Mouse (Mus musculus) heart, postnatal 0 days (tissue): ENCODE data around the gene Ddo. TPM values are rescaled to one million over a fixed set of nuclear protein-coding genes. Genes with fewer than 3 reads are reported as not detected.

Source experiments
- ATAC-seq: fragments of 200-750 bp; cut with Nextera tagmentation; 2 replicates; pipeline ENCODE4 v1.8.0; 2017; ENCODE audit warnings: low read depth, moderate number of reproducible peaks, moderate library complexity; ENCODE audit not compliant: insufficient read depth
- DNase-seq: peaks from one replicate; pipeline ENCODE4 v3.0.0-alpha.2; 2016; ENCODE audit warnings: low spot score
- H3K27ac ChIP-seq: fragments of 300-500 bp; sonication (generic); 2 replicates; pipeline ENCODE4 v1.5.1; 2014; ENCODE audit warnings: low read depth, mild to moderate bottlenecking
- H3K27me3 ChIP-seq: fragments of 300-500 bp; sonication (generic); 2 replicates; pipeline ENCODE4 v1.6.1; 2014; ENCODE audit warnings: low read length, mixed read lengths; ENCODE audit not compliant: control insufficient read depth, insufficient read depth
- H3K36me3 ChIP-seq: fragments of 300-500 bp; sonication (generic); replicated peaks from 2 replicates; pipeline ENCODE4 v1.6.1; 2014; ENCODE audit warnings: low read length, mixed read lengths; ENCODE audit not compliant: control insufficient read depth, insufficient read depth
- H3K4me1 ChIP-seq: fragments of 300-500 bp; sonication (generic); 2 replicates; pipeline ENCODE4 v1.6.1; 2014; ENCODE audit warnings: antibody characterized with exemption; ENCODE audit not compliant: control insufficient read depth, insufficient read depth
- H3K4me2 ChIP-seq: fragments of 300-500 bp; sonication (generic); 2 replicates; pipeline ENCODE4 v1.6.1; 2014; ENCODE audit warnings: low read depth, mild to moderate bottlenecking, low read length, moderate library complexity
- H3K4me3 ChIP-seq: fragments of 300-500 bp; sonication (generic); 2 replicates; pipeline ENCODE4 v1.5.1; 2014; ENCODE audit warnings: low read depth, low read length
- H3K9ac ChIP-seq: fragments of 300-500 bp; sonication (generic); replicated peaks from 2 replicates; pipeline ENCODE4 v1.6.1; 2014; ENCODE audit warnings: low read depth, low read length, mixed read lengths
- H3K9me3 ChIP-seq: fragments of 300-500 bp; sonication (generic); replicated peaks from 2 replicates; pipeline ENCODE4 v1.6.1; 2016; ENCODE audit warnings: low read length; ENCODE audit not compliant: control insufficient read depth
- CTCF ChIP-seq: IDR thresholded peaks from 2 replicates; pipeline ENCODE4 v1.5.1; 2016; ENCODE audit warnings: antibody characterized with exemption, control low read depth, low read depth
- EP300 ChIP-seq: IDR thresholded peaks from 2 replicates; pipeline ENCODE4 v1.6.1; 2016; ENCODE audit warnings: antibody characterized with exemption, low read depth
- WGBS: fragments of 180-500 bp; shearing (Covaris S2); extraction: QIAGEN DNeasy Blood & Tissue Kit; methylation state at CpG from one replicate; pipeline ENCODE4 v1.1.7; 2014; 5-methylcytosine and 5-hydroxymethylcytosine counted together
- polyA plus RNA-seq: library from polyadenylated mRNA; unstranded; fragments of >200 nt; fragmentation: Nextera tagmentation; extraction: Ambion mirVana; gene quantifications from 2 replicates; pipeline ENCODE4 v1.2.1, GENCODE M21; 2015
- total RNA-seq: library from RNA; depleted of rRNA; stranded (reverse); fragments of >200 nt; gene quantifications from 2 replicates; pipeline ENCODE4 v1.2.3, GENCODE M21; 2014; ENCODE audit warnings: low replicate concordance

Ddo gene
- total and polyA plus RNA-seq, 2 experiments from 2014 or later = 26.7 to 41.4 TPM

- DNase-seq (no peak), ATAC-seq (no peak)
- no peak overlapping the region for H3K9ac ChIP-seq
- H3K9me3 ChIP-seq = no peaks in the 10 kb centered on the region
- H3K4me1 ChIP-seq = no peaks in the 10 kb centered on the region
- H3K4me2 ChIP-seq = no peak overlapping the region
- no peak for TF ChIP-seq CTCF
- no peak for TF ChIP-seq EP300
- no peaks in the 10 kb centered on the region for H3K27me3 ChIP-seq
- no peaks in the 10 kb centered on the region for H3K36me3 ChIP-seq
- no peak overlapping the region for H3K27ac ChIP-seq
- 81% methylated on average over 4 of the region's 4 CpGs for WGBS
- H3K4me3 ChIP-seq = no peak overlapping the region
Measured at GRCm38 (mm10) chr10:40698652-40699051, 68.8 kb downstream of the Ddo start.

- Histone ChIP-seq H3K9ac (no peak overlapping the region), H3K4me3 (no peak overlapping the region), H3K27me3 (no peaks in the 10 kb centered on the region), H3K9me3 (no peaks in the 10 kb centered on the region), H3K4me2 (no peak overlapping the region), H3K27ac (no peak overlapping the region), H3K36me3 (no peaks in the 10 kb centered on the region), H3K4me1 (no peaks in the 10 kb centered on the region)
- no peak for DNase-seq
- no peak for ATAC-seq
- 64% methylated on average over 7 of the region's 7 CpGs for WGBS
- TF ChIP-seq EP300 (no peak), CTCF (no peak)
Measured at GRCm38 (mm10) chr10:40711127-40711526, 81.3 kb downstream of the Ddo start.

- peaks cover 3% of the 10 kb centered on the region; the same call in 1 of the 2 replicates for H3K4me1 ChIP-seq
- no peak for DNase-seq
- H3K4me2 ChIP-seq = no peak overlapping the region
- TF ChIP-seq CTCF = no peak
- no peak for TF ChIP-seq EP300
- ATAC-seq = peak; percentile 36; the same call in 1 of the 2 replicates
- 47% methylated on average over 9 of the region's 9 CpGs for WGBS
- H3K36me3 ChIP-seq = no peaks in the 10 kb centered on the region
- no peaks in the 10 kb centered on the region for H3K9me3 ChIP-seq
- no peak overlapping the region for H3K27ac ChIP-seq
- H3K27me3 ChIP-seq = no peaks in the 10 kb centered on the region
- no peak overlapping the region for H3K9ac ChIP-seq
- no peak overlapping the region for H3K4me3 ChIP-seq
Measured at GRCm38 (mm10) chr10:40713018-40713608, 83.3 kb downstream of the Ddo start.

GRCm38 (mm10) chr10:40713829-40714228 is 84.0 kb downstream of the Ddo start:
- H3K4me3 ChIP-seq = no peak overlapping the region
- ATAC-seq (no peak), DNase-seq (no peak)
- TF ChIP-seq CTCF = no peak
- TF ChIP-seq EP300 = no peak
- peaks cover 3% of the 10 kb centered on the region; the same call in 1 of the 2 replicates for H3K4me1 ChIP-seq
- whole genome bisulfite sequencing = 63% methylated on average over 9 of the region's 9 CpGs
- H3K9me3 ChIP-seq = no peaks in the 10 kb centered on the region
- H3K4me2 ChIP-seq = no peak overlapping the region
- no peak overlapping the region for H3K27ac ChIP-seq
- H3K36me3 ChIP-seq = no peaks in the 10 kb centered on the region
- no peak overlapping the region for H3K9ac ChIP-seq
- no peaks in the 10 kb centered on the region for H3K27me3 ChIP-seq

GRCm38 (mm10) chr10:40715151-40715550 is 85.3 kb downstream of the Ddo start:
- Histone ChIP-seq H3K9ac (no peak overlapping the region), H3K4me3 (no peak overlapping the region), H3K27me3 (no peaks in the 10 kb centered on the region), H3K4me1 (peaks cover 3% of the 10 kb centered on the region; the same call in 1 of the 2 replicates), H3K9me3 (no peaks in the 10 kb centered on the region), H3K27ac (no peak overlapping the region), H3K4me2 (no peak overlapping the region), H3K36me3 (no peaks in the 10 kb centered on the region)
- ATAC-seq = no peak
- 82% methylated on average over 4 of the region's 4 CpGs for WGBS
- TF ChIP-seq EP300 (no peak), CTCF (no peak)
- no peak for DNase-seq

- WGBS = 36% methylated on average over 8 of the region's 8 CpGs
- DNase-seq = no peak
- no peaks in the 10 kb centered on the region for H3K27me3 ChIP-seq
- ATAC-seq = no peak
- no peak overlapping the region for H3K4me2 ChIP-seq
- TF ChIP-seq CTCF (no peak), EP300 (no peak)
- H3K9me3 ChIP-seq = no peaks in the 10 kb centered on the region
- H3K27ac ChIP-seq = no peak overlapping the region
- no peak overlapping the region for H3K4me3 ChIP-seq
- H3K36me3 ChIP-seq = no peaks in the 10 kb centered on the region
- H3K4me1 ChIP-seq = peaks cover 3% of the 10 kb centered on the region; the same call in 1 of the 2 replicates
- H3K9ac ChIP-seq = no peak overlapping the region
Measured at GRCm38 (mm10) chr10:40716296-40716695, 86.5 kb downstream of the Ddo start.
